Mouse (Mus musculus) stomach, embryonic 15.5 days (tissue): ENCODE results near the gene Ehbp1. TPM values are rescaled to one million over a fixed set of nuclear protein-coding genes. Genes with fewer than 3 reads are reported as not detected.

Experiments used
- ATAC-seq: fragments of 200-750 bp; cut with Nextera tagmentation; 2 replicates; pipeline ENCODE4 v1.8.0; 2017; ENCODE audit warnings: low read depth, moderate number of reproducible peaks, moderate TSS enrichment; ENCODE audit not compliant: insufficient read depth, low FRiP score
- H3K27ac ChIP-seq: fragments of 300-500 bp; sonication (generic); 2 replicates; pipeline ENCODE4 v1.5.1; 2015; ENCODE audit warnings: mild to moderate bottlenecking, inconsistent platforms
- H3K27me3 ChIP-seq: fragments of 300-500 bp; sonication (generic); replicated peaks from 2 replicates; pipeline ENCODE4 v1.6.1; 2015; ENCODE audit warnings: inconsistent platforms
- H3K36me3 ChIP-seq: fragments of 300-500 bp; sonication (generic); 2 replicates; pipeline ENCODE4 v1.6.1; 2015; ENCODE audit warnings: inconsistent platforms
- H3K4me1 ChIP-seq: fragments of 300-500 bp; sonication (generic); 2 replicates; pipeline ENCODE4 v1.6.1; 2015; ENCODE audit warnings: inconsistent platforms
- H3K4me2 ChIP-seq: fragments of 300-500 bp; sonication (generic); 2 replicates; pipeline ENCODE4 v1.6.1; 2015; ENCODE audit warnings: mild to moderate bottlenecking, inconsistent platforms
- H3K4me3 ChIP-seq: fragments of 300-500 bp; sonication (generic); replicated peaks from 2 replicates; pipeline ENCODE4 v1.5.1; 2015; ENCODE audit warnings: inconsistent platforms
- H3K9ac ChIP-seq: fragments of 300-500 bp; sonication (generic); 2 replicates; pipeline ENCODE4 v1.6.1; 2015; ENCODE audit warnings: inconsistent platforms
- H3K9me3 ChIP-seq: fragments of 300-500 bp; sonication (generic); 2 replicates; pipeline ENCODE4 v1.6.1; 2016; ENCODE audit warnings: inconsistent platforms
- WGBS: fragments of 180-500 bp; shearing (Covaris S2); methylation state at CpG from one replicate; pipeline ENCODE4 v1.1.7; 2015; 5-methylcytosine and 5-hydroxymethylcytosine counted together
- polyA plus RNA-seq: library from polyadenylated mRNA; unstranded; fragments of >200 nt; fragmentation: Nextera tagmentation; extraction: Ambion mirVana; gene quantifications from 2 replicates; pipeline ENCODE4 v1.2.1, GENCODE M21; 2015

Ehbp1 gene
- polyA plus RNA-seq, 1 experiment from 2014 or later: 12.4 TPM

GRCm38 (mm10) chr11:22348536-22348910 is 6.4 kb upstream of the Ehbp1 start:
- H3K36me3 ChIP-seq: no peaks in the 10 kb centered on the region
- H3K27me3 ChIP-seq: no peaks in the 10 kb centered on the region
- WGBS: 43% methylated on average over 1 of the region's 1 CpGs
- no peak overlapping the region for H3K4me2 ChIP-seq
- no peaks in the 10 kb centered on the region for H3K9me3 ChIP-seq
- peaks cover 6% of the 10 kb centered on the region for H3K4me1 ChIP-seq
- H3K27ac ChIP-seq: peak overlapping the region; percentile 59; the same call in 1 of the 2 replicates
- H3K9ac ChIP-seq: no peak overlapping the region
- H3K4me3 ChIP-seq: no peak overlapping the region
- no peak for ATAC-seq

GRCm38 (mm10) chr11:22347651-22348535 is 5.8 kb upstream of the Ehbp1 start:
- no peaks in the 10 kb centered on the region for H3K9me3 ChIP-seq
- no peak overlapping the region for H3K4me2 ChIP-seq
- peak overlapping the region; percentile 79; the same call in 1 of the 2 replicates for H3K27ac ChIP-seq
- peak; percentile 61; the same call in 1 of the 2 replicates for ATAC-seq
- H3K4me3 ChIP-seq: no peak overlapping the region
- 41% methylated on average over 13 of the region's 13 CpGs for WGBS
- no peaks in the 10 kb centered on the region for H3K27me3 ChIP-seq
- no peaks in the 10 kb centered on the region for H3K36me3 ChIP-seq
- no peak overlapping the region for H3K9ac ChIP-seq
- H3K4me1 ChIP-seq: peaks cover 8% of the 10 kb centered on the region

GRCm38 (mm10) chr11:22327302-22327910 is 14.7 kb downstream of the Ehbp1 start:
- no peaks in the 10 kb centered on the region for H3K9me3 ChIP-seq
- no peak overlapping the region for H3K9ac ChIP-seq
- H3K27ac ChIP-seq: no peak overlapping the region
- no peak overlapping the region for H3K4me2 ChIP-seq
- no peaks in the 10 kb centered on the region for H3K27me3 ChIP-seq
- H3K36me3 ChIP-seq: no peaks in the 10 kb centered on the region
- 75% methylated on average over 2 of the region's 2 CpGs for WGBS
- no peak overlapping the region for H3K4me3 ChIP-seq
- no peak for ATAC-seq
- no peaks in the 10 kb centered on the region for H3K4me1 ChIP-seq

GRCm38 (mm10) chr11:22317824-22318411 is 24.2 kb downstream of the Ehbp1 start:
- WGBS: 88% methylated on average over 6 of the region's 6 CpGs
- H3K4me1 ChIP-seq: no peaks in the 10 kb centered on the region
- no peak for ATAC-seq

GRCm38 (mm10) chr11:22315801-22316200 is 26.3 kb downstream of the Ehbp1 start:
- Histone ChIP-seq H3K4me1 (no peaks in the 10 kb centered on the region), H3K36me3 (no peaks in the 10 kb centered on the region), H3K27me3 (no peaks in the 10 kb centered on the region), H3K9me3 (no peaks in the 10 kb centered on the region), H3K9ac (no peak overlapping the region), H3K4me2 (no peak overlapping the region), H3K4me3 (no peak overlapping the region), H3K27ac (no peak overlapping the region)
- ATAC-seq: no peak
- 82% methylated on average over 1 of the region's 1 CpGs for WGBS

More at GRCm38 (mm10) chr11:22317824-22318411, 24.2 kb downstream of the Ehbp1 start:
- Histone ChIP-seq H3K9me3 (no peaks in the 10 kb centered on the region), H3K36me3 (no peaks in the 10 kb centered on the region), H3K27ac (no peak overlapping the region), H3K4me2 (no peak overlapping the region), H3K4me3 (no peak overlapping the region), H3K9ac (no peak overlapping the region), H3K27me3 (no peaks in the 10 kb centered on the region)

- H3K4me2 ChIP-seq: no peak overlapping the region
- no peaks in the 10 kb centered on the region for H3K4me1 ChIP-seq
- 60% methylated on average over 6 of the region's 6 CpGs for WGBS
- H3K27me3 ChIP-seq: no peaks in the 10 kb centered on the region
- no peak overlapping the region for H3K9ac ChIP-seq
- H3K4me3 ChIP-seq: no peak overlapping the region
- no peak overlapping the region for H3K27ac ChIP-seq
- H3K9me3 ChIP-seq: no peaks in the 10 kb centered on the region
- H3K36me3 ChIP-seq: no peaks in the 10 kb centered on the region
- no peak for ATAC-seq
Measured at GRCm38 (mm10) chr11:22301164-22301563, 40.9 kb downstream of the Ehbp1 start.

GRCm38 (mm10) chr11:22289164-22289563 is 52.9 kb downstream of the Ehbp1 start:
- Histone ChIP-seq H3K4me3 (no peak overlapping the region), H3K36me3 (no peaks in the 10 kb centered on the region), H3K27me3 (no peaks in the 10 kb centered on the region), H3K4me1 (no peaks in the 10 kb centered on the region), H3K9ac (no peak overlapping the region), H3K27ac (no peak overlapping the region), H3K4me2 (no peak overlapping the region), H3K9me3 (no peaks in the 10 kb centered on the region)
- ATAC-seq: no peak

- no peak for ATAC-seq
- H3K36me3 ChIP-seq: no peaks in the 10 kb centered on the region
- WGBS: under 1% methylated on average over 6 of the region's 6 CpGs
- H3K27me3 ChIP-seq: no peaks in the 10 kb centered on the region
- H3K9me3 ChIP-seq: no peaks in the 10 kb centered on the region
- peak overlapping the region; percentile 79 for H3K4me3 ChIP-seq
- peak overlapping the region; percentile 47; the same call in 1 of the 2 replicates for H3K9ac ChIP-seq
- H3K4me2 ChIP-seq: peak overlapping the region; percentile 73
- H3K27ac ChIP-seq: peak overlapping the region; percentile 97
- no peaks in the 10 kb centered on the region for H3K4me1 ChIP-seq
Measured at GRCm38 (mm10) chr11:22287513-22287900, 54.6 kb downstream of the Ehbp1 start.

- WGBS: under 1% methylated on average over 38 of the region's 43 CpGs
- Histone ChIP-seq H3K27me3 (no peaks in the 10 kb centered on the region), H3K4me1 (no peaks in the 10 kb centered on the region), H3K36me3 (no peaks in the 10 kb centered on the region; the same call in 1 of the 2 replicates), H3K9ac (peak overlapping the region; percentile 81), H3K4me2 (peak overlapping the region; percentile 75), H3K27ac (peak overlapping the region; percentile 97), H3K4me3 (peak overlapping the region; percentile 79), H3K9me3 (no peaks in the 10 kb centered on the region)
- ATAC-seq: peak; percentile 100
Measured at GRCm38 (mm10) chr11:22286885-22287512, 55.1 kb downstream of the Ehbp1 start.

GRCm38 (mm10) chr11:22286371-22286872 is 55.7 kb downstream of the Ehbp1 start:
- peak overlapping the region; percentile 79 for H3K4me3 ChIP-seq
- peak overlapping the region; percentile 81 for H3K9ac ChIP-seq
- H3K36me3 ChIP-seq: peaks cover 4% of the 10 kb centered on the region; the same call in 1 of the 2 replicates
- H3K4me1 ChIP-seq: no peaks in the 10 kb centered on the region
- peak overlapping the region; percentile 84 for H3K27ac ChIP-seq
- H3K9me3 ChIP-seq: no peaks in the 10 kb centered on the region
- peak overlapping the region; percentile 75 for H3K4me2 ChIP-seq
- H3K27me3 ChIP-seq: no peaks in the 10 kb centered on the region
- WGBS: under 1% methylated on average over 38 of the region's 39 CpGs
- no peak; the same call in 1 of the 2 replicates for ATAC-seq

- no peak for ATAC-seq
- WGBS: 92% methylated on average over 3 of the region's 3 CpGs
- no peak overlapping the region for H3K9ac ChIP-seq
- no peaks in the 10 kb centered on the region for H3K4me1 ChIP-seq
- H3K36me3 ChIP-seq: peaks cover 7% of the 10 kb centered on the region; the same call in 1 of the 2 replicates
- H3K4me2 ChIP-seq: no peak overlapping the region
- no peak overlapping the region for H3K27ac ChIP-seq
- H3K4me3 ChIP-seq: no peak overlapping the region
- H3K27me3 ChIP-seq: no peaks in the 10 kb centered on the region
- no peaks in the 10 kb centered on the region for H3K9me3 ChIP-seq
Measured at GRCm38 (mm10) chr11:22276656-22277055, 65.4 kb downstream of the Ehbp1 start.
